Mouse (Mus musculus): ENCODE results near the gene Vipas39.
"Not testable (repeated sequence)": the region's sequence is repeated elsewhere in the genome, so short reads cannot be mapped to it uniquely, and the experiment has no call there.

The Vipas39 gene

DNA sequence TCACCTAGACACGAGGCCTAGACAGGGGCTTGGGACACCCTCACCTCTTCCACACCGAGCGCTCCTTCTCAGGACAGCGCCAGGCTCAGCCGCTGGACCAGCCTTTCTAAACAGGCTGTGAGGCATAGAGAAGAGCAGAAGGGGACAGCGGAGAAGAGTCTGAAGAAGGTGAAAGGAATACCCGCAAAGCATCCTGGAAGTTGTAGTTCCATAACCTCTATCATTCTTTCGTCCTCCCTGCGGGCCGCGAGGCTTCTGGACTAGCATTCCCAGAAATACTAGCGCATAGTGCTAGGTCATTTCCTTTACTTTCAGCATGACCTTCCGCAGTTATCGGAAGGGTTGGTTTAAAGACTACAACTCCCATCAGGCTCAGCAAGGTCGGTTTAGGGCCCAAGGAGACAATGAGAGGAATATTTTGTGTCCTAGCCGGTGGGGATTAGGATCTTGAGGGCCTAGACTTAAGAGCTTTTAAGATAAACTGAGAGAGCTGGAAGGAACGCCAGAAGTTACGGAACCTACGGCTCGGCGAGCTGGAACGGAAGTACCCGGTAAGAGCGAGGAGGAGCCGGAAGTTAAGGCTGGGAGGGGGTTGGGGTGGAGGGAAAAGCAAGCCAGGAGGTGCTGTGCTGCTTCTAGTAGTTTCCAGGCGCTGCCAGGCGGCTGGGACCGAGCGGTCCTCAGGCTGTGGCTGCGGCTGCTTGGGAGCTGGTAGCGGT is at the start of gene Vipas39, which contains the start of gene Ahsa1:
TSS of gene Vipas39 (minus strand) at position 149 of the 719 bp plus-strand sequence.
TSS of gene Ahsa1 (plus strand) at position 372 of the 719 bp plus-strand sequence.
- peak; percentile 97 for DNase-seq (ENCODE audit: low spot score)

GRCm38 (mm10) chr12:87313098-87313497 is 47.0 kb upstream of the Vipas39 start:
- DNase-seq (ENCODE audit: low spot score), result no peak

GRCm38 (mm10) chr12:87306584-87306844 is 40.5 kb upstream of the Vipas39 start:
- DNase-seq (ENCODE audit: low spot score), result not testable (repeated sequence)

GRCm38 (mm10) chr12:87305767-87306583 is 39.9 kb upstream of the Vipas39 start:
- no peak for DNase-seq (ENCODE audit: low spot score)

GRCm38 (mm10) chr12:87301189-87301588 is 35.1 kb upstream of the Vipas39 start:
- DNase-seq (ENCODE audit: low spot score), result no peak

DNA sequence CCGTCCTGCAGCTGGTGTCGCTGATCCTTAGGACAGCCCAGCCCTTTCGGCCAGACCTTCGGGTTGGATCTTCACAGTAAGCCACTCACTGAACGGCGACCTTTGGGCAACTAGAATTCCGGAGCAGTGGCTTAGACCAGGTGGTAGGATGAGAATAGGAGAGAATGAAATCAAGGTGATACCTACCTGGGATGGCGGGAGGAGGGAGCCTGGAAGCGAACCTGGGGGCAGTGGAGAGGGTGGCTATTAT is 34.3 kb upstream of the Vipas39 start:
- no peak for DNase-seq (ENCODE audit: low spot score)

DNA sequence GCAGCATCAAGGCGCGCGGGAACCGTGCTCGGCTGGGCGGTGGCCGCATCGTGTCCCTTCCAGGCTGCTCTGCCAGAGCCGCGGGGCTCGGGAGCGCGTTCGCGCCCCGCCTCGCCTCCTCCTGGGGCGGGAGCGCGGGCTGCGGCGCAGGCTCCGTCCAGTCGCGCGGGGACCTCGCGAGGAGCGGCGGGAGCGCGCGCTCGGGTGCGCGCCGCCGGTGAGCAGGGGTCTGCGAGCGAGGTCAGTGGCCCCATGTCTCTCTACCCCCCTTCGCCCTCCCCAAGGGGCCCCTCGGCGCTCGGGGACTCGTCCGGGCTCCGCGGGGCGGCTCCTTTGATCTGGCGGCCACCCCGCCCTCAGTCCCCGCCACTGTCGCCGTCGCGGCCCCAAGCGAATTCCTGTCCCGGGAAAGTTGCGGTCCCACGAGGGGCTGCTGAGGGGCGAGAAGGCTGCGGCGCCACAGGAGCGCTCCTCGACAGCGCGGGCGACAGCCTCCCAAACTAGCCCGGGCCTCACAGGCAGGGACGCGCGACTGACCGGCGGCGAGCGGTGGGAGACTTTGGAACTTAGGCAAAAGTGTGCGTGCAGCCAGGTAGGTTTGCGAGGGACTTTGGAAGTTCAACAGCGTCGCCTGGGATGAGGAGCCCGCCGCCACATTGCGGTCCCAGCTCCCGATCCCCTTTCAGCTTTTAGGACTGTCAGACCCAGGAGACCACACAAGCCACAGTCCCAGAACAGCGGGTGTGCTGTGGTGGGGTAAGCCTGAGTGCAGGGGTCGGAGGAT is 33.8 kb upstream of the Vipas39 start, which contains the start of gene Ism2:
TSS of gene Ism2 (minus strand) at position 49 of the 784 bp plus-strand sequence.
- no peak for DNase-seq (ENCODE audit: low spot score)

DNA sequence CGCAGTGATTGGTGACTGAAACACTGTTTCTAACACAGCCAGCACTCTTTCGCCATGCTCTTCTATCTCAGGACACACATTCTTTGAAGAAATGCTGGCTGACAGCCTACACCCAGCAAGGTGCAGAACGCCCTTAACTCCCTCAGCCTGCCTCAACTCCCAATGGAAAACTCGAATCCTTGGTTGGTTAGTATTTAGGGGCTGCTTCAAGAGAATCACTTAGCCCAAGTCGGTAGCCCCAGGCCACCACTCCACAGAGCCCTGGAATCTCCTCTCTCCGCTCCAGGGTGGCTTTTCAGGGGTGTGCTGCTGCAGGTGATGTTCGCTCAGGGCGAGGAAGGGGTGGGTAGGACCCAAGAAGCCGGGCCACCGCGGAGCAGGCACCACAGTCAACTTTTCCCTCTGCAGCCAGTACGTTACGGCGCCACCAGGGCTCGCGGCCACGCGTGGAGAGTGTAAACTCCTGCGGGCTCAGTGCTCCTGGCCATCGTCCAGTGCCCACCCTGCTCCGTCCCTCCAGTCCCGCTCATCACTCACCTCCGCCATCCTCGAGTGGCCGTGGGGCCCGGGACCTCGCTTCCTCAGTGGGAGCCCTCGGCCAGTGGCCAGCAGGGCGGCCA is 33.1 kb upstream of the Vipas39 start:
- DNase-seq (ENCODE audit: low spot score), result no peak

- peak; percentile 19 for DNase-seq (ENCODE audit: low spot score)
Measured at GRCm38 (mm10) chr12:87293934-87294333, 27.9 kb upstream of the Vipas39 start.

GRCm38 (mm10) chr12:87289100-87289499 is 23.0 kb upstream of the Vipas39 start:
- DNase-seq (ENCODE audit: low spot score), result no peak

- peak; percentile 44 for DNase-seq (ENCODE audit: low spot score)
Measured at GRCm38 (mm10) chr12:87284726-87285125, 18.7 kb upstream of the Vipas39 start.

DNA sequence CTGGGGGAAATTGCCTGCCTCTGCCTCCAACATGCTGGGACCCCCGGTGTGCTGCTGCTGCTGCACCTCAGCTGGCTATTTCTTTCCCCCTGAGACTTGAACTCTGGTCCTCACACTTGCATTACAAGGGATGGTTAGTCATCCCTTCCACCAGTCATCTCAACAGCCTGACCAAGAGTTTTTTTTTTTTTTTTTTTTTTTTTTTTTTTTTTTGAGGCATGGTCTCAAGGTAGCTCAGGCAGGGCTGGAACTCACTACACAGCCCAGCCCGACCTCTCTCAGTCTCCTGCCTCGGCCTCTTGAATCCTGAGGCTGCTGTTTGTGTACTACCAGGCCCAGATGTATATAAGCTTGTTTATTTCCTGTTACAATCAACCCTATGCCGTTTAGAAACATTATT is 18.2 kb upstream of the Vipas39 start:
- DNase-seq (ENCODE audit: low spot score), result no peak

DNA sequence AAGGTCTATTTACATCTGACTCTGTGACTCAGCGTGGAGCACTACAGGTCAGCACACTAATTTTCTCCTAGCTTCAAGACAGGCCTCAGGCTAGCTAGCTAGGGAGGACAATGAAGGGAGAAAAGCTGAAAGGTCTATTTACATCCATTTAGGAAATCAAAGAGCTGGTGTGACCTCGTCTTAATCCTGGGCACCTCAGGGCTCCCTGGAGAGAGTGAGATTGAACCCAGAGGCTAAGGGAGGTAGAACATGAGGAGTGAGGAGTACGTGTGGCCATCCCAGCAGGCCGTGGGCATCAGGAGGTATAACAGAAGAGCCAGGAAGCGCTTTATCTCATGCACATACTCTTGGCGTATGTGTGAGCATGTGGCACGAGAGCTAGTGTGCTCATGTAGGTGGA is 17.6 kb upstream of the Vipas39 start:
- DNase-seq (ENCODE audit: low spot score), result no peak

- DNase-seq (ENCODE audit: low spot score), result no peak
Measured at GRCm38 (mm10) chr12:87282743-87283142, 16.7 kb upstream of the Vipas39 start.

- no peak for DNase-seq (ENCODE audit: low spot score)
Measured at GRCm38 (mm10) chr12:87281766-87282165, 15.7 kb upstream of the Vipas39 start.

GRCm38 (mm10) chr12:87279879-87280278 is 13.8 kb upstream of the Vipas39 start:
- DNase-seq (ENCODE audit: low spot score), result no peak

DNA sequence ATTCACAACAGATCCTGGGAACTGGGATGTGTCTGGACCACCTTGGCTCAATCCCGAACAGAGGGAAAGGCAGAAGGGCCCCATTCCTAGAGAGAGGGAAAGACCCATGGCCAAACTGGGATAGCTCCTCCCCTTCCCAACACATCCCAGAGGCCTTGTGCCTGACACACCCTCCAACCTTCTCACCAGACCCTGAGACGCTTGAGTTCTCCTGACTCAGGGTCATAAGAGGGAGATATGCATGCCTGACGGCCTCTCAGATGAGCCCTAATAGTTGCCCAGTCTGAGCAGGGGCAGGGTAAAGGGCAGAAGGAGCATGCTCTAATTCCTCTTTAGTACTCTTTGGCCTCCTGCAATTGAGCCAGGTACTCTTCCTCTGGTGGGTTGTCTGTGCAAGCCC is 13.3 kb upstream of the Vipas39 start:
- DNase-seq (ENCODE audit: low spot score), result no peak

DNA sequence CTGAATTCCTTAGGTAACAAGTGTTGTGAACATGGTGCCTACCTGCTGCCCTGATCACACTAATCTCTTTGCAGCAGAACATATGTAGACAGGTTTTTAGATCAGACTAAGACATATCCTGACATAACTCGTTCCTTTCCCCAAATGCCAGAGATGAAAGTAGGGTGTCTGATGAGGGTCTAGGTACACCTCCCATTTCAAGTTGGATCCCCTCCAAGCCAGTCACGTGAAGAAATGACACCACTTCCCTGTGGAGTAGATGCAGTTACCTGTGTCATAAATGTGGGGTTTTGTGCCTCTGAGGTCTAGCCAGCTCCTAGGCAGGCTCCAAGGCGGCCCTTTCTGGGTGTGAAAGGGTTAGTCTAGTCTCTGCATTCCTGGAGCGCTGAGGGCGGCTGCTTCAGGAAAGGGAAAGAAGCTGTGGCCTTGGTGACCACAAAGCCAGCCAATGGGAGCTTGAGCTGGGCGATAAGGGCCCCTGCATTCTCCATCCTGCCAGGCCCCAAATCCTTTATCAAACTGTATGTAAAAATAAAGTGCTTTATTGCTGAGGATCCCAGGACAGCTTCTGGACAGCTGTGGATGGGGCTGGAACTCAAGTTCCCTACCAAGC is 12.2 kb upstream of the Vipas39 start:
- DNase-seq (ENCODE audit: low spot score), result no peak

DNA sequence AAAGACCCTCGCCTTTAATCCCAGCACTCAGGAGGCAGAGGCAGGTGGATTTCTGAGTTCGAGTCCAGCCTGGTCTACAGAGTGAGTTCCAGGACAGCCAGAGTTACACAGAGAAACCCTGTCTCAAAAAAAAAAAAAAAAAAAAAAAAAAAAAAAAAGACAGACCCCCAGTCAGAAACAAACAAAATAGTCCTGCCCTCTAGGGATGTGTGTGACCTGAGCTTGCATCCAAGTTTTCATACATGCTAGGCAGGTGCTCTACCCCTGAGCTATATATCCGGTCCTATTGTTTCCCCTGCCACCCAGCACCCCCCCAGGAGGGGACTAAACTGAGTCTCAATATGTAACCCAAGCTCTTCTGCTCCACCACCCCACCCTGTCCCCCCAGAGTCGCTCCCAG is 11.2 kb upstream of the Vipas39 start:
- not testable (repeated sequence) for DNase-seq (ENCODE audit: low spot score)

GRCm38 (mm10) chr12:87274853-87275831 is 9.1 kb upstream of the Vipas39 start:
- DNase-seq (ENCODE audit: low spot score), result no peak

DNA sequence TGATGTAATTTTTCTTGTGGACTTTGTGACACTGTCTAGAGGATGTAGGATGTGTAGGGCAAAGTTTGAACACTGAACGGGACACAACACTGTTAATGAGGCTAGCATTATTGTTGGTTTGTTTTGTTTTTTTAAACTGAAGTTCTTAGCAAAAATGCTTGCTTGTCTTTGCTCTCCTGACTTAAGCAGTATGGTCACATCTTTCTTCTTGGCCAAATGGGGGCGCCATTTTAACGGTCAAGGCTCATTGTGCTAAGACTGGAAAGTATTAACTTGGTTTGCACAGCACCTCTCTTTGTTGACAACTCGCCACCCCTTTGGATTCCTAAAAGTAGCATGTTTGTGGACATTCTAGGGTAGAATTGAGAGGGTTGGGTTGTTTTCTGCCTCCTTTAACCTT is 1.6 kb upstream of the Vipas39 start:
- DNase-seq (ENCODE audit: low spot score), result no peak

Measured in lung, postnatal 25 days (tissue).